Mouse (Mus musculus) MEL (cell line): ENCODE results near the gene Aff3.

Source experiments
- CTCF ChIP-seq, 3 experiments: IDR thresholded peaks in 2 of 3; conservative IDR thresholded peaks in 1 of 3; 2 replicates each; pipeline ENCODE4 v1.5.1; 2011 to 2012; ENCODE audit warnings: low read length in 3 of 3, low read depth in 2 of 3, mild to moderate bottlenecking in 2 of 3, improper control_type of control experiment in 1 of 3, inconsistent platforms in 1 of 3, mixed read lengths in 1 of 3, moderate library complexity in 1 of 3; ENCODE audit not compliant: control insufficient read depth in 1 of 3, insufficient read depth in 1 of 3, poor library complexity in 1 of 3, severe bottlenecking in 1 of 3
- E2F4 ChIP-seq: IDR thresholded peaks from 2 replicates; pipeline ENCODE4 v1.6.1; 2011; ENCODE audit warnings: low read depth, low read length, improper control_type of control experiment, borderline replicate concordance
- NRF1 ChIP-seq: IDR thresholded peaks from 2 replicates; pipeline ENCODE4 v1.6.1; 2014; ENCODE audit warnings: low read depth, mild to moderate bottlenecking, inconsistent platforms, low read length, improper control_type of control experiment, moderate library complexity; ENCODE audit not compliant: poor library complexity, insufficient read depth, severe bottlenecking

DNA sequence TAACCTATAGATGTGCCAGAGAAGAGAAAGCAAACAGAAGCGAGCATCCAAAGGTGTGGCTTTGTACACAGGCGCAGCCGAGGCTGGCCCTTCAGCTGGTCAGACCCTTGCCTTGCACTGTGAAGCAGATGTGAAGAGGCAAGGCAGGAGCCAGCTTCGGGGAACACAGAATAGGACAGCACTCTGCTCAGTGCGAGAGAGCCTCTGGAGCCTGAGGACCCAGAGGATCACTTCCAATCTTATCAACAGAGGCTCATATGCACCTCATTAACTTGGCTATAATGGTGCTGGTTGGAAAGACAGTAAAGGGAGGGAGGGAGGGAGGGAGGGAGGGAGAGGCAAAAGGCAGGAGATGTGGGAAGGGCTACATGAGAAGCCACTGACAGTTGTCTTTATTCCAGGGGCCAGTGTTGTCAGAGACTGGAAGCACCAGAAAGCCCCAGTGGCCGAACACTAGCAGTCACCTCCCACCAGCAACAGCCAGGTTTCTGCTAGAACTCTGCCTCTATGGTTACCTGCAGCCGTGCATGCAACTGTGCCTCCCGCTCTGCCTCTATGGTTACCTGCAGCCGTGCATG lies 98.6 kb downstream of the Aff3 start:
- TF ChIP-seq CTCF (IDR thresholded peaks at IDR 0.05 in 2 of 3, conservative IDR thresholded peaks at IDR 0.05 in 1 of 3; ENCODE audit: control insufficient read depth in 1 of 3, insufficient read depth in 1 of 3, low read depth in 2 of 3, low read length in 3 of 3, poor library complexity in 1 of 3, severe bottlenecking in 1 of 3): no peak
- no peak for TF ChIP-seq NRF1
- no peak for TF ChIP-seq E2F4
